Mouse (Mus musculus): Measurements from ENCODE around the gene Zcwpw1. TPM values are rescaled to one million over a fixed set of nuclear protein-coding genes. Genes with fewer than 3 reads are reported as not detected.
"Not testable (repeated sequence)": the region's sequence is repeated elsewhere in the genome, so short reads cannot be mapped to it uniquely, and the experiment has no call there.

Zcwpw1 gene
- polyA plus RNA-seq, 1 experiment from 2014 or later, result 13.9 TPM

GRCm38 (mm10) chr5:137831506-137831905 lies 43.9 kb downstream of the Zcwpw1 start:
- H3K27me3 ChIP-seq (ENCODE audit: insufficient read depth, poor library complexity, severe bottlenecking), result no peaks in the 10 kb centered on the region
- no peak overlapping the region for H3K27ac ChIP-seq
- WGBS, result 77% methylated on average over 6 of the region's 6 CpGs
- no peak for DNase-seq (ENCODE audit: low spot score)
- H3K9me3 ChIP-seq, result no peaks in the 10 kb centered on the region
- H3K4me3 ChIP-seq, result no peak overlapping the region
- H3K36me3 ChIP-seq, result no peaks in the 10 kb centered on the region
- H3K4me1 ChIP-seq (replicated peaks), result no peaks in the 10 kb centered on the region

DNA sequence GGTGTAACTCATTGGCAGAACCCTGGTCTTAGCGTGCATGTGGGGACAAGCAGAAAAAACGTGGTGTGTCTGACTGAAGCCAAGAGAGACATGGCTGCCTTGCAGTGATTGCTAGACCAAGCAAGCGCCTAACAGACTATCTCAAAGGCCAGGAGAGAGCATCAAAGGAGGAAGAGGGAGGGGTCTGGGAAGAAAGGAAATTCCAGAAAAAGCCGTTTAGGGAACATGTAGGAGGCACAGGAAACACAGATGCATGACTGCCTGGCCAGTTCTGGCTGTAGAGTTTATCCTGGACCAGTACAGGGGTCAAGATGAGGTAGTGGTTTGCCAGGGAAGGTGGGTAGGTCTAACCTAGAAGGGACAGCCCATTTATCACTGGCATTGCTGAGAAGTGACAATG lies 45.9 kb downstream of the Zcwpw1 start:
- Histone ChIP-seq H3K4me1 (replicated peaks) (no peaks in the 10 kb centered on the region), H3K27ac (no peak overlapping the region), H3K36me3 (no peaks in the 10 kb centered on the region), H3K9me3 (no peaks in the 10 kb centered on the region), H3K4me3 (no peak overlapping the region), H3K27me3 (ENCODE audit: insufficient read depth, poor library complexity, severe bottlenecking) (no peaks in the 10 kb centered on the region)
- WGBS, result 63% methylated on average over 4 of the region's 4 CpGs
- no peak for DNase-seq (ENCODE audit: low spot score)

GRCm38 (mm10) chr5:137835966-137836520 lies 48.4 kb downstream of the Zcwpw1 start, which contains the start of gene Pilra:
Pilra (minus strand) TSS chr5:137836281.
- H3K36me3 ChIP-seq; H3K27ac ChIP-seq; H3K4me3 ChIP-seq; H3K4me1 ChIP-seq (replicated peaks); H3K9me3 ChIP-seq; DNase-seq (ENCODE audit: low spot score); H3K27me3 ChIP-seq (ENCODE audit: insufficient read depth, poor library complexity, severe bottlenecking): not testable (repeated sequence)
- WGBS, result 68% methylated on average over 2 of the region's 2 CpGs

DNA sequence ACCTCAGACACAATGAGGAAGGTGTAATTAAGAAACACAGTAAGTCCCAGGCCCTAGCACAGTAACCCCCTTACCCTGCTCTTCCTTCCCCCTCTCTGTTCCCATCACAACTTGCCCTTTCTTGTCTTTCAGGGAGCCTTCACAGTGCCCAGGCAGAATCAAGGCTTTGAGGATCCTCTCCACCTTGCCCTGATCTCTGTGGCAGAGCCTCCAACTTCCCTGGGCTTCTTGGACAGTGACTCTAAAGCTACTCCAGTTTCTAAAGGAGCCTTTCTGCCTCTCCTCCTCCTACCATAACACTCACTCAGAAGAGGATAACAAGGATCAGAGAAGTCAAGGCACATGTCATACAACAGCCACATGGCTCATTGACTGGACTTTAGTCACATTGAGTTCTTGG lies 49.0 kb downstream of the Zcwpw1 start:
- Histone ChIP-seq H3K4me1 (replicated peaks) (no peaks in the 10 kb centered on the region), H3K36me3 (no peaks in the 10 kb centered on the region), H3K27me3 (ENCODE audit: insufficient read depth, poor library complexity, severe bottlenecking) (no peaks in the 10 kb centered on the region), H3K4me3 (no peak overlapping the region), H3K27ac (no peak overlapping the region), H3K9me3 (no peaks in the 10 kb centered on the region)
- DNase-seq (ENCODE audit: low spot score), result no peak

- not testable (repeated sequence) for H3K27me3 ChIP-seq (ENCODE audit: insufficient read depth, poor library complexity, severe bottlenecking); H3K4me3 ChIP-seq; H3K4me1 ChIP-seq (replicated peaks); H3K36me3 ChIP-seq; H3K27ac ChIP-seq; H3K9me3 ChIP-seq; DNase-seq (ENCODE audit: low spot score)
These were observed 49.5 kb downstream of the Zcwpw1 start for GRCm38 (mm10) chr5:137837110-137837509.

DNA sequence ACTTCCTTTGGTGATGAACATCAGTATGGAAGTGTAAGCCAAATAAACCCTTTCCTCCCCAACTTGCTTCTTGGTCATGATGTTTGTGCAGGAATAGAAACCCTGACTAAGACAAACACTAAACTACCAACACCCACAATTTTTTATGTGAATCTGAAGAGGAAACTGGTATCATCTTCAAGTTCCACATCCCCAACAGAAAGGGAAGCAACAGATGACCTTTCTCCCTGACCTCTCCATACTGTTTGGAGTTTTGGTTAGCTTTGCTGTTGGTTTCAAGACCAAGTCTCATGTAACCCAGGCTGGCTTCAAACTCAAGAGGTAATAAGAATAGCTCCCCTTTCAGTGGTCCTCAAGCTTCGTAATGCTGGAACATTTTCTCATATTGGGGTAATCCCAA lies 62.7 kb downstream of the Zcwpw1 start:
- H3K4me1 ChIP-seq (replicated peaks); H3K27ac ChIP-seq; H3K9me3 ChIP-seq; DNase-seq (ENCODE audit: low spot score); H3K4me3 ChIP-seq; H3K27me3 ChIP-seq (ENCODE audit: insufficient read depth, poor library complexity, severe bottlenecking); H3K36me3 ChIP-seq: not testable (repeated sequence)
- WGBS, result 93% methylated on average over 1 of the region's 1 CpGs

- H3K9me3 ChIP-seq; H3K27ac ChIP-seq; H3K4me3 ChIP-seq; H3K36me3 ChIP-seq; H3K27me3 ChIP-seq (ENCODE audit: insufficient read depth, poor library complexity, severe bottlenecking); H3K4me1 ChIP-seq (replicated peaks); DNase-seq (ENCODE audit: low spot score): not testable (repeated sequence)
- 88% methylated on average over 3 of the region's 3 CpGs for WGBS
These were observed 67.3 kb downstream of the Zcwpw1 start for GRCm38 (mm10) chr5:137854907-137855306.

- H3K4me1 ChIP-seq (replicated peaks); H3K4me3 ChIP-seq; H3K9me3 ChIP-seq; H3K36me3 ChIP-seq; H3K27ac ChIP-seq; H3K27me3 ChIP-seq (ENCODE audit: insufficient read depth, poor library complexity, severe bottlenecking); DNase-seq (ENCODE audit: low spot score): not testable (repeated sequence)
- WGBS, result 74% methylated on average over 5 of the region's 5 CpGs
These were observed 69.3 kb downstream of the Zcwpw1 start for GRCm38 (mm10) chr5:137856870-137857269.

DNA sequence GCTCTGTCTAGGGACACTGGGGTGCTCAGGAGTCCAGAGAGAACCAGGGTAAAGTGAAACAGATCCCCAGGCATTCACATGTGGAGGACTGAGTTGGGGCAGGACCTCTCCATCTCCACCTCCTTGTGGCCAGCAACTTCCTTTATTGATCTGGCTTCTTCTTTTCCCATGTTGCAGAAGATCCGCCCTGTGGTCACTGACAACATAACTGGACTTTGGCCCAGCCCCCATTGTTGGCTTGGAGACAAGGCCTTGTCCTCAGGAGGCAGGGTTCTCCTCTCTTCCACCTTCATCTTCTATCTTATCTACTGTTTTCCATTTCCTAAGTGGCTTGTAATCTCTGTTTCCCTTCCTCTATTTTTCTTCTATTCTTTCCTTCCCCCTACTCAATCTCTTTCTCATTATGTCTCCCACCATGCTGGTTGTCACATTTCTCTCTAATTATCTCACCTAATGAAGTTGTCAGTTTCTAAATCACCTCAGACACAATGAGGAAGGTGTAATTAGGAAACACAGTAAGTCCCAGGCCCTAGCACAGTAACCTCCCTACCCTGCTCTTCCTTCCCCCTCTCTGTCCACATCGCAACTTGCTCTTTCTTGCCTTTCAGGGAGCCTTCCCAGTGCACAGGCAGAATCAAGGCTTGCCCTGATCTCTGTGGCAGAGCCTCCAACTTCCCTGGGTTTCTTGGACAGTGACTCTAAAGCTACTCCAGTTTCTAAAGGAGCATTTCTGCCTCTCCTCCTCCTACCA lies 70.5 kb downstream of the Zcwpw1 start, which contains the start of gene Pilrb1:
TSS of gene Pilrb1 (minus strand) at position 147 of the 751 bp plus-strand sequence.
- not testable (repeated sequence) for DNase-seq (ENCODE audit: low spot score); H3K9me3 ChIP-seq; H3K4me3 ChIP-seq; H3K4me1 ChIP-seq (replicated peaks); H3K27me3 ChIP-seq (ENCODE audit: insufficient read depth, poor library complexity, severe bottlenecking); H3K36me3 ChIP-seq; H3K27ac ChIP-seq
- 78% methylated on average over 2 of the region's 2 CpGs for WGBS

DNA sequence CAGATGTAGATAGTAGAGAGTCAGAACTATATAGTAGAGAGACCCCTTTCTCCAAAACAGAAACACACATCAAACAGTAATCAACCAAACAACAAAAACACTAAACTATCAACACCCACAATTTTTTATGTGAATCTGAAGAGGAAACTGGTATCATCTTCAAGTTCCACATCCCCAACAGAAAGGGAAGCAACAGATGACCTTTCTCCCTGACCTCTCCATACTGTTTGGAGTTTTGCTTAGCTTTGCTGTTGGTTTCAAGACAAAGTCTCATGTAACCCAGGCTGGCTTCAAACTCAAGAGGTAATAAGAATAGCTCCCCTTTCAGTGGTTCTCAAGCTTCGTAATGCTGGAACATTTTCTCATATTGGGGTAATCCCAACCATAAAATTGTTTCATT lies 76.4 kb downstream of the Zcwpw1 start:
- not testable (repeated sequence) for H3K4me3 ChIP-seq; H3K27me3 ChIP-seq (ENCODE audit: insufficient read depth, poor library complexity, severe bottlenecking); H3K27ac ChIP-seq; H3K4me1 ChIP-seq (replicated peaks); H3K36me3 ChIP-seq; DNase-seq (ENCODE audit: low spot score); H3K9me3 ChIP-seq
- 84% methylated on average over 1 of the region's 1 CpGs for WGBS

- H3K4me3 ChIP-seq; H3K4me1 ChIP-seq (replicated peaks); H3K36me3 ChIP-seq; H3K27ac ChIP-seq; H3K27me3 ChIP-seq (ENCODE audit: insufficient read depth, poor library complexity, severe bottlenecking); H3K9me3 ChIP-seq; DNase-seq (ENCODE audit: low spot score): not testable (repeated sequence)
- 76% methylated on average over 2 of the region's 2 CpGs for WGBS
These were observed 81.0 kb downstream of the Zcwpw1 start for GRCm38 (mm10) chr5:137868600-137868999.

DNA sequence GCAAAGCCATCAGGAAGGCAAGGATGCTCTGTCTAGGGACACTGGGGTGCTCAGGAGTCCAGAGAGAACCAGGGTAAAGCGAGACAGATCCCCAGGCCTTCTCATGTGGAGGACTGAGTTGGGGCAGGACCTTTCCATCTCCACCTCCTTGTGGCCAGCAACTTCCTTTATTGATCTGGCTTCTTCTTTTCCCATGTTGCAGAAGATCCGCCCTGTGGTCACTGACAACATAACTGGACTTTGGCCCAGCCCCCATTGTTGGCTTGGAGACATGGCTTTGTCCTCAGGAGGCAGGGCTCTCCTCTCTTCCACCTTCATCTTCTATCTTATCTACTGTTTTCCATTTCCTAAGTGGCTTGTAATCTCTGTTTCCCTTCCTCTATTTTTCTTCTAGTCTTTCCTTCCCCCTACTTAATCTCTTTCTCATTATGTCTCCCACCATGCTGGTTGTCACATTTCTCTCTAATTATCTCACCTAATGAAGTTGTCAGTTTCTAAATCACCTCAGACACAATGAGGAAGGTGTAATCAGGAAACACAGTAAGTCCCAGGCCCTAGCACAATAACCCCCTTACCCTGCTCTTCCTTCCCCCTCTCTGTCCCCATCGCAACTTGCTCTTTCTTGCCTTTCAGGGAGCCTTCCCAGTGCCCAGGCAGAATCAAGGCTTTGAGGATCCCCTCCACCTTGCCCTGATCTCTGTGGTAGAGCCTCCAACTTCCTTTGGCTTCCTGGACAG lies 84.2 kb downstream of the Zcwpw1 start, which contains the start of gene Pilrb2:
TSS of gene Pilrb2 (minus strand) at position 172 of the 737 bp plus-strand sequence.
- not testable (repeated sequence) for H3K4me3 ChIP-seq; H3K36me3 ChIP-seq; H3K9me3 ChIP-seq; H3K27ac ChIP-seq; H3K4me1 ChIP-seq (replicated peaks); DNase-seq (ENCODE audit: low spot score); H3K27me3 ChIP-seq (ENCODE audit: insufficient read depth, poor library complexity, severe bottlenecking)
- 84% methylated on average over 3 of the region's 3 CpGs for WGBS
